Mouse (Mus musculus): ENCODE measurements around the gene Rxfp1. TPM values are rescaled to one million over a fixed set of nuclear protein-coding genes. Genes with fewer than 3 reads are reported as not detected.

Rxfp1 gene
- 6.3 and 6.8 TPM in 2 replicates for polyA plus RNA-seq (2016; fragmentation: Nextera tagmentation; extraction: Ambion mirVana)

DNA sequence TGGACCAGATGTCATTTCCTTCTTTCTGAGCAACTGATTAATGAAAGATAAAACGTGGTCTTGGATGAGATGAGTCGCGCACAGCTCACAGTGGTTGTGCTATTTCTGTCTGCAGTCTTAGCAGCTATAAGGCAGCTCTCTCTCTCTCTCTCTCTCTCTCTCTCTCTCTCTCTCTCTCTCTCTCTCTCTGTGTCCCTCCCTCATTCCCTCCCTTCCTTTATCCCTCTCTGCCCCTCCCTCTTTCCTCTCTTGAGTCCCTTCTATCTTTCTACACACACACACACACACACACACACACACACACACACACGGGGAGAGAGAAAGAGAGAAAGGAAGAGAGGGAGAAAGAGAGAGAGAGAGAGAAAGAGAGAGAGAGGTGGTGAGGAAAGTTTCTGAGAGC lies at the start of gene Rxfp1:
TSS of gene Rxfp1 (minus strand) at position 101 of the 400 bp plus-strand sequence.
- Histone ChIP-seq H3K9me3 (replicated peaks) (no peaks in the 10 kb centered on the region), H3K4me3 (no peak within 1 kb of the TSS), H3K4me1 (replicated peaks) (peaks cover 8% of the 10 kb centered on the region; the same call in 1 of the 2 replicates), H3K27ac (ENCODE audit: poor library complexity, severe bottlenecking) (no peak within 1 kb of the TSS), H3K9ac (no peak within 1 kb of the TSS), H3K4me2 (peak within 1 kb of the TSS; percentile 29), H3K27me3 (replicated peaks) (no peaks in the 10 kb centered on the region), H3K36me3 (no peaks in the 10 kb centered on the region)
- WGBS = 36% methylated on average over 4 of the region's 4 CpGs
- no peak for ATAC-seq (ENCODE audit: insufficient number of reproducible peaks, low FRiP score)

DNA sequence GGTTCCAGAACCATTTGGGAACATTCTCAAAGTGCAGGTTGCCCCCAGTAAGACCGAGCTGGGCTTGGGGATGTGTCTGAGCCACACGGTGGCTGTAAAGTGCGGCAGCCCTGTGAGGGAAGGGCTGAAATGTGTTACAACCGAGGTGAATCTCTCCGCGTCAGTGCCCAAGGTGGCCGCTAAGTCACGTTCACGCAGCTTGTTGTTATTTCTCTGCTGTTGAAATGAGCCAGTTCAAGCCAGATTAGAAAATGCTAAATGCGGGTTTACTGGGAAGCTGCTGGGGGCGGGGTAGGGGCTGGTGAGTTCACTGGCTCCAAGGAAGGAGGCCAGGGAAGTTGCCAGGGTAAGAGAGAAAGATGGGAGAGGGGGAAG lies 46.7 kb upstream of the Rxfp1 start:
- Histone ChIP-seq H3K4me1 (replicated peaks) (peaks cover 11% of the 10 kb centered on the region), H3K27me3 (replicated peaks) (no peaks in the 10 kb centered on the region), H3K9me3 (replicated peaks) (peaks cover 3% of the 10 kb centered on the region), H3K9ac (peak overlapping the region; percentile 37), H3K4me3 (peak overlapping the region; percentile 35), H3K4me2 (peak overlapping the region; percentile 66), H3K36me3 (no peaks in the 10 kb centered on the region), H3K27ac (ENCODE audit: poor library complexity, severe bottlenecking) (peak overlapping the region; percentile 43)
- ATAC-seq (ENCODE audit: insufficient number of reproducible peaks, low FRiP score) = 0 out of 2 replicates have a peak, but pooled peaks have one; percentile 51
- WGBS = 8% methylated on average over 11 of the region's 11 CpGs

DNA sequence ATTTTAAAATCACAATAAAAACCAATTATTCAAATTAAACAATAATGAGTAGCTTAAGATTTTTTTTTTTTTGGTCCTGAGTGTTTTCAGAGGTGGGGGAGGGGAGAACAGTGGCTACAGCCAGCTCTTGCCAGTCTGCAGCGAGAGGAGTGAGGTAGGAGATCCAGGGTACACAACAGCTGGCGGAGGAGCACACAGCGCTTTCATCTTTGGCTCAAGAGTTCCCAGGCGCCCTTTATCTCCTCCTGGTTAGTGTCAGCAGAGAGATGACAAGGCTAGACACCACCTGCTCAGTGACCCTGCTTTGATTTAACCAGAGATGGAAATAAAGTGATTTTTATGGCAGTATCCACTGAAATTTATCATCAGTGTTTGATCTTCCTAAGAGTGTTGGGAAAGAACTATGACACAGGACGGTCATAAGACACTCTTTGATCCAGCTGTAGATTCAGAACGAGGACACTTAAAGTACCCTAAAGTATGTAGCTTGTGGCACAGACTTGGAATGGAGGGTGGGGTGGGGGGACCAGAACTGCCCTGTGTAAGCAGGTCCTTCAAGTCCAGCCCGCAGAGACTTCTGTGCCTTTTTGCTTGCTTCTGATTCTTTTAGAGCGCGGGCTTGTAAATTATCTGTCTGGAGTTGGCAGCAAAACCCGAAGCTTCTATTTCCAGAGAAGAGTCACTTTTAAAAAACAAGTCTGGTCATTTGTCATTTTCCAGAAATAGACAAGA lies 46.1 kb upstream of the Rxfp1 start:
- Histone ChIP-seq H3K9ac (peak overlapping the region; percentile 37; the same call in 1 of the 2 replicates), H3K27ac (ENCODE audit: poor library complexity, severe bottlenecking) (peak overlapping the region; percentile 43), H3K4me2 (peak overlapping the region; percentile 66), H3K4me1 (replicated peaks) (peaks cover 11% of the 10 kb centered on the region), H3K4me3 (peak overlapping the region; percentile 35), H3K9me3 (replicated peaks) (peaks cover 3% of the 10 kb centered on the region), H3K27me3 (replicated peaks) (no peaks in the 10 kb centered on the region), H3K36me3 (no peaks in the 10 kb centered on the region)
- 0 out of 2 replicates have a peak, but pooled peaks have one; percentile 53 for ATAC-seq (ENCODE audit: insufficient number of reproducible peaks, low FRiP score)
- WGBS = 13% methylated on average over 10 of the region's 10 CpGs

DNA sequence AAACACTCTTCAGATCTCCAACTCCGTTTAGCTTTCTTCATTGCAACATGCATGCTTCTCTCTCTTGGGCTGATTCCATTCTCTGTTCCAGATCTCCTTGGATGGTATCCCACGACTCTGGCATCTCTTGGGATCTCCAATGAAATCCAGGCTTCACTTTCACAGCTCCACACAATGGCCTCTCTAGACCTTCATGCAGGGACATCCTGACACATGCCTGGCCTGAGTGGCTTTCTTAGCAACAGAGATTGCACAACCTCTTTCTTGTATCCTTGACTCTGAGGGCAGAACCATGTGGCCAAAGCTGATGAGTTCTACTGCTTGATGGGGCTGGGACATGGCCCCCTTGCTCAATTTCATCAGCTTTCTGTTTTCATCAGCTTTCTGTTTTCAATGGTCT lies 35.0 kb upstream of the Rxfp1 start:
- Histone ChIP-seq H3K36me3 (no peaks in the 10 kb centered on the region), H3K27me3 (replicated peaks) (no peaks in the 10 kb centered on the region), H3K9me3 (replicated peaks) (no peaks in the 10 kb centered on the region), H3K9ac (no peak overlapping the region), H3K4me3 (no peak overlapping the region), H3K27ac (ENCODE audit: poor library complexity, severe bottlenecking) (no peak overlapping the region), H3K4me1 (replicated peaks) (no peaks in the 10 kb centered on the region), H3K4me2 (no peak overlapping the region)
- WGBS = 72% methylated on average over 2 of the region's 2 CpGs
- no peak for ATAC-seq (ENCODE audit: insufficient number of reproducible peaks, low FRiP score)

DNA sequence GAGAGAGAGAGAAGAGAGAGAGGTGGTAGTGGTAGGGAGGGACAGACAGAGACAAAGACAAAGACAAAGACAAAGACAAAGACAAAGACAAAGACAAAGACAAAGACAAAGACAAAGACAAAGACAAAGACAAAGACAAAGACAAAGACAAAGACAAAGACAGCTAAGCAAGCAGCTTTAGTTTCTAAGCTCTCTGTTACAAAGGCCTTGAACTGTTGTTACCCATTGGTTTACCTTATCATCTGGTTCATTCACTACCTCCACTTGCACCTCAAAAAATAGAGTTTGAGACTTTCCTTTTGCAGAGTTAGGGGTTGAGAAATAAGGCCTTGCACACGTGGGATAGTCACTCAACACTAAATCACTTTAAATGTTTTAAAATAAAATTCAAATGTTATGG lies 16.1 kb upstream of the Rxfp1 start:
- H3K36me3 ChIP-seq = no peaks in the 10 kb centered on the region
- H3K27ac ChIP-seq (ENCODE audit: poor library complexity, severe bottlenecking) = no peak overlapping the region
- no peak for ATAC-seq (ENCODE audit: insufficient number of reproducible peaks, low FRiP score)
- no peak overlapping the region for H3K4me3 ChIP-seq
- H3K9ac ChIP-seq = no peak overlapping the region
- 75% methylated on average over 1 of the region's 1 CpGs for WGBS
- no peaks in the 10 kb centered on the region for H3K4me1 ChIP-seq (replicated peaks)
- no peak overlapping the region for H3K4me2 ChIP-seq
- H3K9me3 ChIP-seq (replicated peaks) = 0 out of 2 replicates have a peak, but pooled peaks cover 5% of the 10 kb centered on the region
- no peaks in the 10 kb centered on the region for H3K27me3 ChIP-seq (replicated peaks)

DNA sequence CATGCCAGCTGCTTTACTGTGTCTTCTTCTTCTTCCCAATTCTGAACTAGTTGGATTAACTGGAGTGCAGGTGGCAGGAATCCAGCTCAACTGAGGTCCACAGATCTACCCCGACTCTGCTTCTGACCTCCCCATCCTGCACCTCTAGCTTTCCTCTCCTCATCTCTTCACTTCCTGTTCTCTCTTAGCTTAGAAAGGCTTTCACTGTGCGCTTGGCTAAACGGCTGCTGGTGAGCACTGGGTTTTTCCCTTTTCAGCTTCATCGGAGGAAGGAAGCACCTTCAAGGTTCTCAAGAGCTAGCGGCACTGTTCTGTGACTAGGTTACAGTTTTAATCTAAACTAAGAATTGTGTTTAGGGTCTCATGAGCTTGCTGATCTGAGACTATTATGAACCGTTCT lies 8.9 kb upstream of the Rxfp1 start:
- Histone ChIP-seq H3K9ac (no peak overlapping the region), H3K4me1 (replicated peaks) (no peaks in the 10 kb centered on the region), H3K36me3 (no peaks in the 10 kb centered on the region), H3K27ac (ENCODE audit: poor library complexity, severe bottlenecking) (no peak overlapping the region), H3K9me3 (replicated peaks) (no peaks in the 10 kb centered on the region), H3K4me3 (no peak overlapping the region), H3K27me3 (replicated peaks) (no peaks in the 10 kb centered on the region), H3K4me2 (no peak overlapping the region)
- WGBS = 83% methylated on average over 6 of the region's 6 CpGs
- no peak for ATAC-seq (ENCODE audit: insufficient number of reproducible peaks, low FRiP score)

DNA sequence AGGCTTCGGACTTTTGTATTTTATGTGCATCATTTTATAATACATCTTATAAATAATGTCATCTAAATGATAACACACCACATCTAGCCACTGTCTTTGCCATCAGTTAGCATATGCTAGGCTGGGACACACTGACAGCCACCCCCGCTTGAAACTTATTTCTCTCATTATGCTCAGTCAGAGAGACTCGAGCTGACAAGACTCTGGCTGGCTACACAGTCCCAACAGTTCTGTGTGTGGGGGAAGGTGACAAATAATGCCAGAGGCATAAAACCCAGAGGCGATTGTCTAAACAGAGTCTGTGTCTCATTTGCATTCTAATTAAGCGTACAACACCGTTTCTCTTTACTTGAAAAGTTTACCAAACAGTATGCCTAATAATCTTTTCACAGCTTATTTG lies 7.4 kb upstream of the Rxfp1 start:
- Histone ChIP-seq H3K27me3 (replicated peaks) (no peaks in the 10 kb centered on the region), H3K4me3 (no peak overlapping the region)
- no peak for ATAC-seq (ENCODE audit: insufficient number of reproducible peaks, low FRiP score)

DNA sequence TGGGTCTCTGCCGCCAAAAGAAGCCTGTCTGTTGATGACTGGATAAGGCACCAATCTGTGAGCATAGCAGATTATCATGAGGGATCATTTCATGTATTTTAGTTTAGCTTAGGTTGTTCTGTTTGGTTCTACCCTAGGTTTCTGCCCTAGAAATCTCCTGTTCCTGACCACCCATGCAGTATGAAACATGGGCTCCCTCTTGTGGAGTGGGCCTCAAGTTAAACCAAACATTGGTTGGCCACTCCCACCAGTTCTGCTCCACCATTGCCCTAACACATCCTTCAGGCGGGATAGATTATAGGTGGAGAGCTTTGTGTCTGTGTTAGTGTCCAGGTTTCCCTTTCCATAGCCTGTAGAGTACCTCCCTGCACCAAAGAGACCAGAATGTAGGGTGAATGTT lies 6.7 kb upstream of the Rxfp1 start:
- Histone ChIP-seq H3K4me1 (replicated peaks) (no peaks in the 10 kb centered on the region), H3K27ac (ENCODE audit: poor library complexity, severe bottlenecking) (no peak overlapping the region), H3K4me3 (no peak overlapping the region), H3K27me3 (replicated peaks) (no peaks in the 10 kb centered on the region), H3K4me2 (no peak overlapping the region), H3K36me3 (no peaks in the 10 kb centered on the region), H3K9ac (no peak overlapping the region), H3K9me3 (replicated peaks) (no peaks in the 10 kb centered on the region)
- WGBS = 69% methylated on average over 2 of the region's 2 CpGs
- ATAC-seq (ENCODE audit: insufficient number of reproducible peaks, low FRiP score) = no peak

More for the DNA sequence above, 7.4 kb upstream of the Rxfp1 start:
- H3K4me2 ChIP-seq = no peak overlapping the region
- H3K4me1 ChIP-seq (replicated peaks) = no peaks in the 10 kb centered on the region
- no peaks in the 10 kb centered on the region for H3K36me3 ChIP-seq
- WGBS = 74% methylated on average over 6 of the region's 6 CpGs
- H3K27ac ChIP-seq (ENCODE audit: poor library complexity, severe bottlenecking) = no peak overlapping the region
- no peak overlapping the region for H3K9ac ChIP-seq
- no peaks in the 10 kb centered on the region for H3K9me3 ChIP-seq (replicated peaks)

DNA sequence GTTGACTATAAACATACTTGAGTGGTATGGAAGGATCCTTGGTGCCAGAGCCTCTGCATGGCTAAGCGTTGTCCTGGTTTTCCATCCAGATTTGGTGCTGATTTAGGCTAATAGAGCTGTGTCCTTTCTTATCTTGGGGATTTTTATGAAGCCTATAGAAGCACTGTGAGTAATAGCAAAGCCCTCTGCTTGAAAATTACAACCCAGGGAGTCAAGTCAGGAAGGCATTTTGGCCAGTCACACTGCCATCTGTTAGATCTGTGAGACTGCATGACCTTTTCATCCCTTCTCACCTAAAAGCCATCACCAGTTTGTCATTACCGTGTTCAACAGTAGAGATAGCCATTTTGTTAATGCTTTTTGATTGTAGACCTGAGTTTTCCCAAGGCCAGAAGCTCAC lies 2.7 kb upstream of the Rxfp1 start:
- ATAC-seq (ENCODE audit: insufficient number of reproducible peaks, low FRiP score) = no peak
- no peaks in the 10 kb centered on the region for H3K9me3 ChIP-seq (replicated peaks)
- WGBS = 75% methylated on average over 2 of the region's 2 CpGs
- peaks cover 8% of the 10 kb centered on the region; the same call in 1 of the 2 replicates for H3K4me1 ChIP-seq (replicated peaks)
- H3K9ac ChIP-seq = no peak overlapping the region
- H3K27ac ChIP-seq (ENCODE audit: poor library complexity, severe bottlenecking) = no peak overlapping the region
- no peaks in the 10 kb centered on the region for H3K27me3 ChIP-seq (replicated peaks)
- H3K36me3 ChIP-seq = no peaks in the 10 kb centered on the region
- H3K4me3 ChIP-seq = no peak overlapping the region
- H3K4me2 ChIP-seq = no peak overlapping the region

DNA sequence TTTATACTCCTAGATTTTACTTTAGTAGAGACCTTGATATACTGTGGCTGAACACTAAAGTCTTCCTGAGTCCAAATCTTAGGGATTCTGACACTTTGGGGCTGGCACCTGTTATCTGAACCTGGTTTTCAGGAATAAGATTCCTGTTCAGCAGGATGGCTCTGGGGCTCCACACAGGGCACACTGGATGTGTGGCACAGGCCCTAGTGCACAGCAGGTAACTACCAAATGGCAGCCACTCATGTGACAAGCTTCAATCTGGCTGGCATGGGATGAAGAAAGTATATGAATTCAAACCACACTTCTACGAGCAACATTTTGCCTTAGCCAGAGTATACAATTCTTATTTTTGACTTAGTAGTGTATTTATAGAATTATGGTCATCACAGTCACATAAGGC lies 771 bp upstream of the Rxfp1 start:
- Histone ChIP-seq H3K4me2 (no peak overlapping the region), H3K4me1 (replicated peaks) (peaks cover 8% of the 10 kb centered on the region; the same call in 1 of the 2 replicates), H3K9me3 (replicated peaks) (no peaks in the 10 kb centered on the region), H3K36me3 (no peaks in the 10 kb centered on the region), H3K27ac (ENCODE audit: poor library complexity, severe bottlenecking) (no peak overlapping the region), H3K27me3 (replicated peaks) (no peaks in the 10 kb centered on the region), H3K9ac (no peak overlapping the region), H3K4me3 (no peak overlapping the region)
- ATAC-seq (ENCODE audit: insufficient number of reproducible peaks, low FRiP score) = no peak
- WGBS = 68% methylated on average over 1 of the region's 1 CpGs

DNA sequence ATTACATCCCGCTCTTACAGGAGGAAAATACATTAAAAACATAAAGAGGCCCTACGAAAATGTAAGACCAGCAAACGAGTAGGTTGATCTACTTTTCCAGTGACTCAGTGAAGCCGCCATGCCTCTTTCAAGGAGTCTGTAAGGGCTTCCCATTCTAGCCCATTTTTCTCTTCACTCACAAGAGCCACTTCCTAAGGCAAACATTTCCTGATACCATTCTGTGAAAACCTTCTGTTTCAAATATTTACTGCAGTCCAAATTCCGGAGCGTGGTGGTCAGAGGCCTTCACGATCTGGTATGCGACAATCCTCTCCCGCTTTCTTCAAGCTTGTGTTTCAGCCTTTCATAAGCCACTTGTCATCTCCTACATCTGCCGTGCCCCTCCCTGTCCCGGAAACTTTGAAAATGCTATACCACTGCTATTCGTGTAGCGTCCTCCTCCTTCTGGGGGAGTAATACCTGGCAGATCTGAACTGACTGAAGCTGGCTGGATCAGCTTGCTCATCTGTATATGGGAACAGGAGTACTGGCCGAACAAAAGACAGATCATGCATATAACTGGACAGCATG lies 11.1 kb downstream of the Rxfp1 start:
- ATAC-seq (ENCODE audit: insufficient number of reproducible peaks, low FRiP score) = no peak
- H3K27ac ChIP-seq (ENCODE audit: poor library complexity, severe bottlenecking) = no peak overlapping the region

More for the DNA sequence above, 11.1 kb downstream of the Rxfp1 start:
- Histone ChIP-seq H3K9me3 (replicated peaks) (no peaks in the 10 kb centered on the region), H3K27me3 (replicated peaks) (no peaks in the 10 kb centered on the region), H3K9ac (no peak overlapping the region), H3K4me3 (no peak overlapping the region), H3K36me3 (no peaks in the 10 kb centered on the region), H3K4me2 (no peak overlapping the region), H3K4me1 (replicated peaks) (no peaks in the 10 kb centered on the region)
- WGBS = 74% methylated on average over 14 of the region's 14 CpGs

Data from heart, embryonic 12.5 days (tissue).